Mouse (Mus musculus): Measurements from ENCODE around the gene Ep400.

The Ep400 gene

GRCm38 (mm10) chr5:110664750-110665269, 105.7 kb downstream of the Ep400 start:
- no peak for DNase-seq (ENCODE audit: low spot score)

- no peak for DNase-seq (ENCODE audit: low spot score)
Observed at GRCm38 (mm10) chr5:110664041-110664440, 106.5 kb downstream of the Ep400 start.

GRCm38 (mm10) chr5:110659682-110660081, 110.8 kb downstream of the Ep400 start:
- DNase-seq (ENCODE audit: low spot score): no peak

- no peak for DNase-seq (ENCODE audit: low spot score)
Observed at GRCm38 (mm10) chr5:110653686-110654085, 116.8 kb downstream of the Ep400 start.

- peak; percentile 96 for DNase-seq (ENCODE audit: low spot score)
Observed at GRCm38 (mm10) chr5:110652719-110653648, 117.5 kb downstream of the Ep400 start, which contains the start of the genes Noc4l and Ddx51. Gene Noc4l (minus strand): TSS chr5:110653417. Gene Ddx51 (plus strand): TSS chr5:110653451.

GRCm38 (mm10) chr5:110646377-110646776, 124.1 kb downstream of the Ep400 start:
- DNase-seq (ENCODE audit: low spot score): no peak

- peak; percentile 80 for DNase-seq (ENCODE audit: low spot score)
Observed at GRCm38 (mm10) chr5:110639459-110639858, 131.1 kb downstream of the Ep400 start.

GRCm38 (mm10) chr5:110638306-110639074, 132.0 kb downstream of the Ep400 start:
- no peak for DNase-seq (ENCODE audit: low spot score)

- DNase-seq (ENCODE audit: low spot score): no peak
Observed at GRCm38 (mm10) chr5:110635951-110636707, 134.4 kb downstream of the Ep400 start.

- no peak for DNase-seq (ENCODE audit: low spot score)
Observed at GRCm38 (mm10) chr5:110629525-110630120, 140.9 kb downstream of the Ep400 start.

GRCm38 (mm10) chr5:110628156-110628555, 142.4 kb downstream of the Ep400 start:
- no peak for DNase-seq (ENCODE audit: low spot score)

- no peak for DNase-seq (ENCODE audit: low spot score)
Observed at GRCm38 (mm10) chr5:110627351-110627750, 143.2 kb downstream of the Ep400 start.

- DNase-seq (ENCODE audit: low spot score): no peak
Observed at GRCm38 (mm10) chr5:110624319-110624718, 146.2 kb downstream of the Ep400 start.

- DNase-seq (ENCODE audit: low spot score): no peak
Observed at GRCm38 (mm10) chr5:110619226-110619625, 151.3 kb downstream of the Ep400 start.
